Mouse (Mus musculus) lung, embryonic 14.5 days (tissue): Measurements from ENCODE around the gene Olfr323. TPM values are rescaled to one million over a fixed set of nuclear protein-coding genes. Genes with fewer than 3 reads are reported as not detected.
A peak's percentile ranks its signal among the peaks of the same experiment; 100 is the strongest.

Experiments used
- ATAC-seq: fragments of 200-750 bp; cut with Nextera tagmentation; 2 replicates; pipeline ENCODE4 v1.8.0; 2017; ENCODE audit warnings: mild to moderate bottlenecking, moderate TSS enrichment, moderate library complexity; ENCODE audit not compliant: insufficient read depth
- DNase-seq: peaks from one replicate; pipeline ENCODE4 v3.0.0-alpha.2; 2015
- H3K27ac ChIP-seq: fragments of 300-500 bp; sonication (generic); 2 replicates; pipeline ENCODE4 v1.5.1; 2014; ENCODE audit warnings: low read depth, mild to moderate bottlenecking, moderate library complexity
- H3K27me3 ChIP-seq: fragments of 300-500 bp; sonication (generic); 2 replicates; pipeline ENCODE4 v1.6.1; 2014; ENCODE audit warnings: low read length, control low read depth; ENCODE audit not compliant: insufficient read depth
- H3K36me3 ChIP-seq: fragments of 300-500 bp; sonication (generic); 2 replicates; pipeline ENCODE4 v1.6.1; 2014; ENCODE audit warnings: control low read depth; ENCODE audit not compliant: insufficient read depth
- H3K4me1 ChIP-seq: fragments of 300-500 bp; sonication (generic); 2 replicates; pipeline ENCODE4 v1.6.1; 2014; ENCODE audit warnings: antibody characterized with exemption, control low read depth; ENCODE audit not compliant: insufficient read depth
- H3K4me2 ChIP-seq: fragments of 300-500 bp; sonication (generic); 2 replicates; pipeline ENCODE4 v1.6.1; 2014; ENCODE audit warnings: mild to moderate bottlenecking
- H3K4me3 ChIP-seq: fragments of 300-500 bp; sonication (generic); 2 replicates; pipeline ENCODE4 v1.5.1; 2014; ENCODE audit warnings: low read depth, low read length
- H3K9ac ChIP-seq: fragments of 300-500 bp; sonication (generic); 2 replicates; pipeline ENCODE4 v1.6.1; 2014
- H3K9me3 ChIP-seq: fragments of 300-500 bp; sonication (generic); 2 replicates; pipeline ENCODE4 v1.6.1; 2016; ENCODE audit warnings: low read depth, low read length, control low read depth
- CTCF ChIP-seq: IDR thresholded peaks from 2 replicates; pipeline ENCODE4 v1.5.1; 2016; ENCODE audit warnings: antibody characterized with exemption, low read depth
- WGBS: fragments of 180-500 bp; shearing (Covaris S2); extraction: QIAGEN DNeasy Blood & Tissue Kit; methylation state at CpG from one replicate; pipeline ENCODE4 v1.1.7; 2014; 5-methylcytosine and 5-hydroxymethylcytosine counted together
- polyA plus RNA-seq: library from polyadenylated mRNA; unstranded; fragments of >200 nt; fragmentation: Nextera tagmentation; extraction: Ambion mirVana; gene quantifications from 2 replicates; pipeline ENCODE4 v1.2.1, GENCODE M21; 2014

The Olfr323 gene
- polyA plus RNA-seq, 1 experiment from 2014 or later: not detected

- no peak overlapping the region for H3K9ac ChIP-seq
- no peak overlapping the region for H3K4me3 ChIP-seq
- H3K27ac ChIP-seq: no peak overlapping the region
- no peaks in the 10 kb centered on the region for H3K36me3 ChIP-seq
- H3K4me2 ChIP-seq: no peak overlapping the region
- no peak for ATAC-seq
- DNase-seq: no peak
- no peaks in the 10 kb centered on the region for H3K9me3 ChIP-seq
- H3K27me3 ChIP-seq: no peaks in the 10 kb centered on the region
- 40% methylated on average over 3 of the region's 3 CpGs for WGBS
- no peaks in the 10 kb centered on the region for H3K4me1 ChIP-seq
- no peak for TF ChIP-seq CTCF
Observed at GRCm38 (mm10) chr11:58618369-58618768, 11.9 kb downstream of the Olfr323 start.

GRCm38 (mm10) chr11:58615975-58616374 is 14.3 kb downstream of the Olfr323 start, which contains the start of gene 2210407C18Rik:
Gene 2210407C18Rik (minus strand): TSS chr11:58616075.
- 83% methylated on average over 4 of the region's 4 CpGs for WGBS
- no peak within 1 kb of the TSS for H3K27ac ChIP-seq
- H3K36me3 ChIP-seq: no peaks in the 10 kb centered on the region
- no peak within 1 kb of the TSS for H3K4me2 ChIP-seq
- no peaks in the 10 kb centered on the region for H3K4me1 ChIP-seq
- H3K9me3 ChIP-seq: no peaks in the 10 kb centered on the region
- H3K4me3 ChIP-seq: no peak within 1 kb of the TSS
- no peak for DNase-seq
- no peak within 1 kb of the TSS for H3K9ac ChIP-seq
- H3K27me3 ChIP-seq: no peaks in the 10 kb centered on the region
- no peak for TF ChIP-seq CTCF
- no peak for ATAC-seq

- TF ChIP-seq CTCF: no peak
- no peaks in the 10 kb centered on the region for H3K4me1 ChIP-seq
- H3K36me3 ChIP-seq: no peaks in the 10 kb centered on the region
- H3K27ac ChIP-seq: no peak overlapping the region
- H3K27me3 ChIP-seq: no peaks in the 10 kb centered on the region
- ATAC-seq (no peak), DNase-seq (peak; percentile 34)
- H3K9me3 ChIP-seq: no peaks in the 10 kb centered on the region
- H3K9ac ChIP-seq: no peak overlapping the region
- H3K4me3 ChIP-seq: no peak overlapping the region
- no peak overlapping the region for H3K4me2 ChIP-seq
Observed at GRCm38 (mm10) chr11:58614526-58614925, 15.8 kb downstream of the Olfr323 start.

- ATAC-seq (no peak), DNase-seq (peak; percentile 18)
- TF ChIP-seq CTCF: no peak
- Histone ChIP-seq H3K4me2 (no peak overlapping the region), H3K9me3 (no peaks in the 10 kb centered on the region), H3K4me1 (no peaks in the 10 kb centered on the region), H3K27me3 (no peaks in the 10 kb centered on the region), H3K36me3 (no peaks in the 10 kb centered on the region), H3K27ac (no peak overlapping the region), H3K9ac (no peak overlapping the region), H3K4me3 (no peak overlapping the region)
- WGBS: 59% methylated on average over 3 of the region's 3 CpGs
Observed at GRCm38 (mm10) chr11:58613359-58613758, 16.9 kb downstream of the Olfr323 start.

GRCm38 (mm10) chr11:58607030-58607429 is 23.3 kb downstream of the Olfr323 start:
- Histone ChIP-seq H3K36me3 (no peaks in the 10 kb centered on the region), H3K4me3 (no peak overlapping the region), H3K9me3 (no peaks in the 10 kb centered on the region), H3K9ac (no peak overlapping the region), H3K4me1 (no peaks in the 10 kb centered on the region), H3K27me3 (no peaks in the 10 kb centered on the region), H3K4me2 (no peak overlapping the region), H3K27ac (no peak overlapping the region)
- TF ChIP-seq CTCF: no peak
- ATAC-seq: no peak
- no peak for DNase-seq
- WGBS: 74% methylated on average over 6 of the region's 6 CpGs

GRCm38 (mm10) chr11:58606177-58606919 is 24.0 kb downstream of the Olfr323 start:
- ATAC-seq (no peak), DNase-seq (no peak)
- Histone ChIP-seq H3K36me3 (no peaks in the 10 kb centered on the region), H3K9ac (no peak overlapping the region), H3K4me2 (no peak overlapping the region), H3K4me1 (no peaks in the 10 kb centered on the region), H3K27me3 (no peaks in the 10 kb centered on the region), H3K27ac (no peak overlapping the region), H3K4me3 (no peak overlapping the region), H3K9me3 (no peaks in the 10 kb centered on the region)
- no peak for TF ChIP-seq CTCF
- WGBS: 72% methylated on average over 12 of the region's 12 CpGs

GRCm38 (mm10) chr11:58605228-58605627 is 25.1 kb downstream of the Olfr323 start:
- H3K4me1 ChIP-seq: no peaks in the 10 kb centered on the region
- no peak overlapping the region for H3K27ac ChIP-seq
- TF ChIP-seq CTCF: no peak
- H3K4me2 ChIP-seq: no peak overlapping the region
- DNase-seq (no peak), ATAC-seq (no peak)
- H3K9ac ChIP-seq: no peak overlapping the region
- H3K27me3 ChIP-seq: no peaks in the 10 kb centered on the region
- WGBS: 42% methylated on average over 3 of the region's 3 CpGs
- H3K36me3 ChIP-seq: no peaks in the 10 kb centered on the region
- no peaks in the 10 kb centered on the region for H3K9me3 ChIP-seq
- H3K4me3 ChIP-seq: no peak overlapping the region

GRCm38 (mm10) chr11:58604688-58605087 is 25.6 kb downstream of the Olfr323 start:
- Histone ChIP-seq H3K36me3 (no peaks in the 10 kb centered on the region), H3K9ac (no peak overlapping the region), H3K4me3 (no peak overlapping the region), H3K4me1 (no peaks in the 10 kb centered on the region), H3K9me3 (no peaks in the 10 kb centered on the region), H3K4me2 (no peak overlapping the region), H3K27me3 (no peaks in the 10 kb centered on the region), H3K27ac (no peak overlapping the region)
- DNase-seq (no peak), ATAC-seq (no peak)
- 25% methylated on average over 2 of the region's 2 CpGs for WGBS
- no peak for TF ChIP-seq CTCF
